Mouse (Mus musculus) gastrocnemius, postnatal 10 days (tissue): ENCODE results near the gene Ap2a2. TPM values are rescaled to one million over a fixed set of nuclear protein-coding genes. Genes with fewer than 3 reads are reported as not detected.
A peak's percentile ranks its signal among the peaks of the same experiment; 100 is the strongest.
"Not testable (repeated sequence)": the region's sequence is repeated elsewhere in the genome, so short reads cannot be mapped to it uniquely, and the experiment has no call there.

ENCODE experiments used
- DNase-seq: peaks from one replicate; pipeline ENCODE4 v3.0.0; 2021; ENCODE audit warnings: mixed read lengths
- total RNA-seq, 2 experiments: library from RNA; stranded (reverse); gene quantifications; 2 replicates each; pipeline ENCODE4 v1.2.3; 2021

Gene Ap2a2
- total RNA-seq, 2 experiments from 2014 or later, result 45.1 to 48.9 TPM

DNA sequence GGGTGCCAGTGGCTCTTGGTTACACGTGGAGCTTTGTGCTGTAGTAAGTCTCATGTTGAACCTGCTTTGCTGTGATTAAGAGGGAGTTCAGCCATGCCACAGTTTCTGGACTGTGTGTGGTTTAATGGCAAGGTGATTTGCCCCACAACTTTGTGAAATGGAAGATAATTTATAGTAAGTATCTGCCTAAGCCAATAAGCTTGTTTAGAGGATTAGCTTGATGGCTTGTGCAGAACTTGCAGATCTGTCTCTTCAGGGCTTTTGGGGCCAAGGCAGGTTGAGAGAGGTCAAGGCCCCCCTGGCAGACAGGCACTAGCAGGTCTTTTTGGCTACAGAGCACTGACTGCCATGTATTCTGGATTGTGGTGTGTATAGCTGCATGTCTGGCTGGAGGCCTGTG is 35.0 kb downstream of the Ap2a2 start:
- no peak for DNase-seq

DNA sequence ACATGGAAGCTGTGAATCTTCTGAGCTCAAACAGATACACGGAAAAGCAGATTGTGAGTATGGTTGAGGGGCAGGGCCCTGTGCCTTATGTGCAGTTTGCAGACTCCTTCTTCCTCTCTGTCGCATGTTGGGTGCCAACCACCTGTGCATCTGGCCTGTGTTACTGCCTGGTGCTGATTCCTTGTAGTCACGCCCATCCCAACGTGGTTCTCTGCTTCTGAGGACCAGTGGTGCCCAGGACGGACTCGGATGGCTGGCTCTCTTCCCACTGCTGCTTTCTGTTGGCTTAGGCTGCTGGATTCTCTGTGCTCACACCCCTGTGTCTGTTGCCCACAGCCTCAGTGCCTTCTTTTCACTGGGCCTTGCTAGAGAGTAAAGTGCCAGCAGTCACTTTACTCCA is 35.6 kb downstream of the Ap2a2 start:
- DNase-seq, result no peak

- no peak for DNase-seq
Observed at GRCm38 (mm10) chr7:141607717-141608116, 45.7 kb downstream of the Ap2a2 start.

DNA sequence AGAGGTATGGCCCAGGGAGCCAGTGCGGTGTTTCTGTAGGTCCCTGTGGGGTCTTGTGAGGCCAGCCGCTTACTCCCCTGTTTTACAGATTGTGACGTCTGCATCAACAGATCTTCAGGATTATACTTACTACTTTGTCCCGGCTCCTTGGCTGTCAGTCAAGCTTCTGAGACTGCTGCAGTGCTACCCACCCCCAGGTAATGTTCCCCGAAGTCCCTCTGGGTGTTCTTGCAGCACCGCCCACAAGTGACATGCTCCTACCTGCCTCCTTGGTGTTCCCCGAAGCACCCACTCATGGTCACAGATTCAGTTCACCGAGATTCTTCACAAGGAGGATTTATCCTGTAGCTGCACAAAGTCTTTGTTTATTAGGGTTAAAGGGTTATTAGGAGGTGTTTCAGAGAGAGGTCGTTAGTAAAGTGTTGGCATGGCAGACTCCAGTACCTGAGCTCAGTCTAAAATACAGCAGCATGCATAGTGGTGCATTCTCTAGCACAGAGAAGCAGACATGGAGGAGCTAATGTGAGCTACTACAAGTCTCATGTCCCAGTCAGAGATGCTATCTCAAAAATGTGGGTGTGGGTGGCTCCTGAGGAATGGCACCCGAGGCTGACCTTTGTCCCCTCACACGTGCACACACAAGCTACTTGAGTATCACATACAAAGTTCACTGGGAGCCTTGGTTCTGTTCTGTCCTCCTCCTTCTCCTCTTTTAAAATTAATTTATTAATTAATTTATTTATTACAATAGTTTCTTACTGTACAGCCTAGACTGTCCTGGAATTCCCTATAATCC is 47.9 kb downstream of the Ap2a2 start:
- no peak for DNase-seq

DNA sequence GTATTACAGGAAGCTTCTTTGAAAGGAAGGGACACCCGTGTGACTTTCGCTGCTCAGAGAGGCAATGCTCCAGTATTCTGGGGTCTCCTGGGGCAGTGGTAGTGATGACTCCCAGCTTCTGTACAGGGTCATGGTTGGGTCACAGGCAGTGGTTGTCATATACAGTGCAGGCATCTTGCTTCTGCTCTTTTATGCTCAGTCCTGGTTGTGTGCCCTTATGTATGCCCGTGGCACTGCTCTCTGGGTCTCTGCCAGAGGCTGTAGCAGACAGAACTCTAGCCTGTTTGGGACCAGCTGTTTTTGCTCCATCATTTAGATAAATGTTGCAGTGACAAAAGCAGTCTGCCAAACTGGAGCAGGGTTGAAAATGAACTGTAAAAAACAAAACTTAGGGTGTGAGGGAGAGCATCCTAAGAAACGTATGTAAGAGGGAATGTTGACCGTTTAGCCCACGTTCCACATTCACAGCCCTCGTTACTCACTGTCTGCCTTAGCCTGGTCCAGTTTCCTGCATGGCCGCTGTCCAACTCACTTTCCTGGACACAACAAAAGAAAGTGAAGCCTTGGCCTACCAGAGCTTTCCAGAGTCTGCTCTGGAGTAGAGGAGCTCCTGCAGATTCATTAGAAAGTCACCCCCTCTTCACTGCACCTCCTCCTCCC is 49.9 kb downstream of the Ap2a2 start:
- DNase-seq, result peak; percentile 39

GRCm38 (mm10) chr7:141612371-141612760 is 50.4 kb downstream of the Ap2a2 start:
- no peak for DNase-seq

DNA sequence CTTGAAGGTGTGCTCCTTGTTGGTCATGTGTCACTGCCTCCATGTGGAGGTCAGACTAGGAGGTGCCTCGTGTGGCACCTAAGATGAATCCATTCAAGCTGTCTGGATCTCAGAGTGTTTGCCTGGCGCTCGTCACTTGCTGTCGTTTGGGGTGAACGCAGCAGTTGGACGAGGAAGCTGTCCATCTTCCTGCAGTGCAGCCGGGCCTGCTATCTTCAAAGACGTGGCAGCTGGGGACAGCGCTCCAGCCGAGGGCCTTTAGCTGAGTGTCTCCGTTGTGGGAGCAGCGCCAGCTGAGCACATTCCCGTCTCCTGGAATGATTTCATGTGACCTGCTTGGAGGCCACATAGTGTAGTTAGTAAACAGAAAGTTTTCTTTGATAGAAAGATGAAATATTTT is 50.8 kb downstream of the Ap2a2 start:
- peak; percentile 44 for DNase-seq

GRCm38 (mm10) chr7:141614329-141614832 is 52.4 kb downstream of the Ap2a2 start:
- no peak for DNase-seq

GRCm38 (mm10) chr7:141624214-141624613 is 62.2 kb downstream of the Ap2a2 start:
- DNase-seq, result no peak

- DNase-seq, result no peak
Observed at GRCm38 (mm10) chr7:141625120-141625810, 63.3 kb downstream of the Ap2a2 start.

DNA sequence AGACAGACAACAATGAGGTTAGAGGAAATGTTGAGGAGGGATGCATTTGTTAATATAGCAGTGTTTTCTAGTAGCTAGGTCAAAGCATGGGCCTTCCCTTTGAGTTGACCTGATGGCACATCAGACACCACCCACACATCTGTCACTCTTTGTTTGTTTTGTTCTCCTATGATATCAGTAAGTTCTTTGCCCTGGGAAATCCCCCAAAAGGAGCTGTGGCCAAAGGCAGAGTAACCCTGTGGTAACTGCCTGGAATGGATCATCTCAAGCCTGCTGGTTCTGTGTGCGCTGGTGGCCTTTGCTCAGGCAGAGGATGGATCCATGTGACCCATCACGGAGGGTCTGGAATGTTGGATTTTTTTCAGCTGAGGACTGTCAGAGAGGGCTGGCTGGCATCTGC is 66.0 kb downstream of the Ap2a2 start:
- no peak for DNase-seq

- DNase-seq, result no peak
Observed at GRCm38 (mm10) chr7:141629241-141629640, 67.3 kb downstream of the Ap2a2 start.

DNA sequence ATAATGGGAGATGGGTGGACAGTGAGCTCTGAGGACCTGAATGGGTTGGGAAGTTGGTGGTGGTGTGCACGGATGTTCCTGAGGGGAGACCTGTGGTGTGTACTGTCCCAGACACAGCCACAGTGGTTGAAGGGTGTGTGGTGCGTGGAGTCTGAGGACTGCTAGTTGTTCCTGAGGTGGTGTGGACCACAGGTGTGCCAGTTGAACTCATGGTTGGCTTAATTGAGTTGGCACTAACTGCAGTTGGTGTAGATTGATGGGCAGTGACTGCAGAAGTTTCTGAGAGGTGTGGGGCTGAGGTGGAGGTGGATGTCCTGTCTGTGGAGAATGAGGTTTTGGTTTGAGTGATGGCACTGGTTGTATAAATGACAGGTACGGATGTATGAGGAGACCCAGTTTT is 76.1 kb downstream of the Ap2a2 start:
- DNase-seq, result not testable (repeated sequence)

DNA sequence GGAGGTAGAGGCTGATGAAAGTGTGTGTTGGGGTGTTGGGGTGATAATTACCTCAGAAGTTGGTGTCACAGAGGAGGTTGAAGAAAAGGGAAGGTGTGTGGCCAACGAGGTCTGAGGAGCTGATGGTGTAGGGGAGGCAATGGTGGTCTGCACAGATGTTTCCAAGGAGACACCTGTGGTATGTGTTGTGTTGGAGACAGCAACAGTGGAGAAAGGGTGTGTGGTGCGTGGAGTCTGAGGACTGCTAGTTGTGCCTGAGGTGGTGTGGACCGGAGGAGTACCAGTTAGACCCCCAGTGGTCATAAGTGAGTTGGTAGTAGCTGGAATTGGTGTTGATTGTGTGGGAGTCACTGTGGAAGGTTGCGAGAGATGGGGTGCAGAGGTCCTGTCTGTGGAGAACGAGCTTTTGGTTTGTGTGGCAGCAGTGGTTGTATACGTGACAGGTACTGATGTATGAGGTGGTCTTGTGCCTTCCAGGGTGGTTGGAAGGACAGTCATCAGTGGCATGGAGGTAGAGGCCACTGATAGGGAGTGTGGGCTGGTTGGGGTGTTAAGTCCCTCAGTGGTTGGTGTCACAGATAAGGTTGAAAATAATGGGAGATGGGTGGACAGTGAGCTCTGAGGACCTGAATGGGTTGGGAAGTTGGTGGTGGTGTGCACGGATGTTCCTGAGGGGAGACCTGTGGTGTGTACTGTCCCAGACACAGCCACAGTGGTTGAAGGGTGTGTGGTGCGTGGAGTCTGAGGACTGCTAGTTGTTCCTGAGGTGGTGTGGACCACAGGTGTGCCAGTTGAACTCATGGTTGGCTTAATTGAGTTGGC is 76.8 kb downstream of the Ap2a2 start:
- DNase-seq, result not testable (repeated sequence)

- not testable (repeated sequence) for DNase-seq
Observed at GRCm38 (mm10) chr7:141639335-141639890, 77.4 kb downstream of the Ap2a2 start.

- no peak for DNase-seq
Observed at GRCm38 (mm10) chr7:141642375-141642774, 80.4 kb downstream of the Ap2a2 start.

- DNase-seq, result no peak
Observed at GRCm38 (mm10) chr7:141643160-141643559, 81.2 kb downstream of the Ap2a2 start.

DNA sequence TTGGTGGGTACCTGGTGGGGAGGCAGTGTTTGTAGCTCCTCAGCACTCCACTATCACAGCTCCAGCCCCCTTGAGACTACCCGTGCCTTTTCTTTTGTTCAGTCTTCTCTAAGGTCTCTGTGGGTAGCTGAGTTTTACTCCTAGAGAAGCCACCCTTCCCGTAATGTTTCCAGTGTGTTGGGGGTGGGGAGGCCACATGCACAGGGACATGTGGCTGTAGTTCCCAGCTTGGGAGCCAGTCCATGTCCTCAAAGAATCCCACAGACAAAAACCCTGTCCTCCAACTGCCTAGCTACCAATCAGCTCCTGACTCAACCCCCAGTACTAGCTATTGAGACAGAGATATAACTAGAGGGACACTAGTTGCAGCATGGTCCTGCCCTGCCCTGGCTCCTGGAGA is 85.1 kb downstream of the Ap2a2 start:
- DNase-seq, result no peak

- DNase-seq, result no peak
Observed at GRCm38 (mm10) chr7:141647815-141648214, 85.8 kb downstream of the Ap2a2 start.

DNA sequence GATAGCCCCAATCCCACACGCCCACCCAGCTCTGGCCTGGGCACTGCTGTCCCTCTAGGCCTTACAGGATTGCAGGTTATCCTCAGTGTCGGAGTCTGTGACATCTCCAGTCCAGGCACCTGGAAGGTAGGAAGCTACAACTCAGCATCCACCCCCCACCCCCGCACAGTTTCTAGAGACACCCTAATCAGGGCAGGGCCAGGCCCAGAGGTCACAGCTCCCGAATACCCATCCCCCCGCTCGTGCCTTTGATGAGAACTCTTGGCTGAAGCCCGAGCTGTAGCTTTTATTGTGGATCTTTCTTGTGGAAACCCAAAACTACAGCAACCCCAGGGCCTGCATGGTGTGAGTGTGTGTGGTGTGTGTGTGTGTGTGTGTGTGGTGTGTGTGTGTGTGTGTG is 90.2 kb downstream of the Ap2a2 start:
- no peak for DNase-seq

GRCm38 (mm10) chr7:141660346-141660745 is 98.4 kb downstream of the Ap2a2 start:
- no peak for DNase-seq

DNA sequence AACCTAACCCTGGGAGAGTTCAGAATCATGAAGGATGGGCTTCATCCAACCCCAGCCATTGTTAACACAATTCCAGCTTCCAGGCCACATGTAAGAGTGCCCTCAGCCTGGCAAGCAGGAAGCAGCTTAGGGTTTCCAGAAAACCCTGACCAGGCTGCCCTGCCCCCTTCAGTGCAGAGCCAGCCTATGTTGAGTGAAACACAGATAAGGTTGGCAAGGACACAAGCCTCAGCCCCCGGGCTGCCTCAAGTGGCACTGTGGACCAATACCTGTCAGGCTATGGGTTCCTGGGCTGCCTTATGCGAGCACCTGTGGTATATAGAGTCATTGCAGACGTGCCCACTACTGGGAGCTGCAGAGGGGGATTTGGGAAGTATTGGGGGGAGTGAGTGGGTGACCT is 99.5 kb downstream of the Ap2a2 start:
- DNase-seq, result no peak
